Mouse (Mus musculus) CH12.LX (cell line): ENCODE measurements at regions not wholly inside any gene's neighbourhood (a gene's known extent, or its start where the extent isn't known, plus 50 kb on each side); places are given as distances from the start of the nearest gene placed in this dataset.

Source experiments
- DNase-seq: peaks from one replicate; pipeline ENCODE4 v3.0.0-alpha.2; 2013; ENCODE audit errors: extremely low read depth
- H3K27ac ChIP-seq: 2 replicates; pipeline ENCODE4 v1.5.1; 2012; ENCODE audit warnings: low read depth, mild to moderate bottlenecking, control low read depth, moderate library complexity; ENCODE audit not compliant: insufficient read depth
- H3K27me3 ChIP-seq: replicated peaks from 2 replicates; pipeline ENCODE3; 2012; ENCODE audit warnings: inconsistent platforms
- H3K36me3 ChIP-seq, 2 experiments: replicated peaks in 1 of 2; 2 replicates each; pipeline versions ENCODE3 to v1.6.1; 2012; ENCODE audit warnings: inconsistent platforms in 1 of 2, low read length in 1 of 2, mild to moderate bottlenecking in 1 of 2, mixed read lengths in 1 of 2, moderate library complexity in 1 of 2; ENCODE audit not compliant: control insufficient read depth in 1 of 2, insufficient read depth in 1 of 2
- H3K4me1 ChIP-seq, 2 experiments: 2 replicates each; pipeline ENCODE4 v1.6.1; 2012; ENCODE audit warnings: inconsistent platforms in 1 of 2, moderate library complexity in 1 of 2; ENCODE audit not compliant: insufficient read depth in 2 of 2, control insufficient read depth in 1 of 2
- H3K4me2 ChIP-seq: 2 replicates; pipeline ENCODE4 v1.6.1; 2012; ENCODE audit warnings: low read depth, mild to moderate bottlenecking, control low read depth; ENCODE audit not compliant: poor library complexity, insufficient read depth, severe bottlenecking
- H3K4me3 ChIP-seq, 3 experiments: fragments of 150-350 bp in 1 of 3; sonication (generic) in 1 of 3; replicated peaks in 1 of 3; 2 replicates each; pipeline versions ENCODE3 to v1.5.1; 2011 to 2012; ENCODE audit warnings: low read depth in 2 of 3, low read length in 2 of 3, mild to moderate bottlenecking in 2 of 3, moderate library complexity in 2 of 3, control low read depth in 1 of 3, improper control_type of control experiment in 1 of 3, inconsistent platforms in 1 of 3, mixed read lengths in 1 of 3; ENCODE audit not compliant: poor library complexity in 1 of 3
- H3K79me2 ChIP-seq: replicated peaks from 2 replicates; pipeline ENCODE4 v1.6.1; 2012; ENCODE audit warnings: mild to moderate bottlenecking, moderate library complexity; ENCODE audit not compliant: control insufficient read depth, poor library complexity, insufficient read depth, severe bottlenecking; ENCODE audit errors: extremely low read depth
- H3K9ac ChIP-seq: 2 replicates; pipeline ENCODE4 v1.6.1; 2012; ENCODE audit warnings: low read depth, mild to moderate bottlenecking, control low read depth, moderate library complexity; ENCODE audit not compliant: insufficient read depth
- H3K9me3 ChIP-seq: replicated peaks from 2 replicates; pipeline ENCODE3; 2012; ENCODE audit warnings: low read length, inconsistent platforms, mixed read lengths
- CHD1 ChIP-seq: IDR thresholded peaks from 2 replicates; pipeline ENCODE4 v1.6.1; 2012; ENCODE audit warnings: low read depth, low read length, improper control_type of control experiment, inconsistent platforms
- CTCF ChIP-seq, 2 experiments: IDR thresholded peaks in 1 of 2; conservative IDR thresholded peaks in 1 of 2; 2 replicates each; pipeline ENCODE4 v1.5.1; 2011 to 2012; ENCODE audit warnings: low read depth in 2 of 2, low read length in 2 of 2, improper control_type of control experiment in 1 of 2, inconsistent platforms in 1 of 2, mild to moderate bottlenecking in 1 of 2, moderate library complexity in 1 of 2
- ELF1 ChIP-seq: IDR thresholded peaks from 2 replicates; pipeline ENCODE4 v1.6.1; 2014; ENCODE audit warnings: low read depth, mild to moderate bottlenecking, inconsistent platforms, low read length, improper control_type of control experiment
- GABPA ChIP-seq: IDR thresholded peaks from 2 replicates; pipeline ENCODE4 v1.6.1; 2012; ENCODE audit warnings: low read depth, low read length, improper control_type of control experiment, inconsistent platforms; ENCODE audit not compliant: insufficient replicate concordance
- JUN ChIP-seq: IDR thresholded peaks from 2 replicates; pipeline ENCODE4 v1.6.1; 2011; ENCODE audit warnings: low read depth, mild to moderate bottlenecking, low read length, improper control_type of control experiment, moderate library complexity; ENCODE audit not compliant: insufficient read depth
- KAT2A ChIP-seq: IDR thresholded peaks from 2 replicates; pipeline ENCODE4 v1.6.1; 2012; ENCODE audit warnings: low read length, improper control_type of control experiment, inconsistent platforms; ENCODE audit not compliant: insufficient replicate concordance
- MAFK ChIP-seq: IDR thresholded peaks from 2 replicates; pipeline ENCODE4 v1.6.1; 2011; ENCODE audit warnings: low read length, improper control_type of control experiment; ENCODE audit not compliant: insufficient replicate concordance
- MAX ChIP-seq: IDR thresholded peaks from 2 replicates; pipeline ENCODE4 v1.6.1; 2011; ENCODE audit warnings: low read length, improper control_type of control experiment
- MEF2A ChIP-seq: IDR thresholded peaks from 2 replicates; pipeline ENCODE4 v1.6.1; 2014; ENCODE audit warnings: low read depth, mild to moderate bottlenecking, inconsistent platforms, low read length, improper control_type of control experiment, borderline replicate concordance
- NELFE ChIP-seq: IDR thresholded peaks from 2 replicates; pipeline ENCODE4 v1.6.1; 2011; ENCODE audit warnings: low read depth, low read length, improper control_type of control experiment
- NRF1 ChIP-seq: IDR thresholded peaks from 2 replicates; pipeline ENCODE4 v1.6.1; 2014; ENCODE audit warnings: low read depth, mild to moderate bottlenecking, inconsistent platforms, low read length, improper control_type of control experiment, moderate library complexity
- PAX5 ChIP-seq: IDR thresholded peaks from 2 replicates; pipeline ENCODE4 v1.6.1; 2012; ENCODE audit warnings: low read length, inconsistent platforms, mixed read lengths
- POLR2AphosphoS2 ChIP-seq: IDR thresholded peaks from 2 replicates; pipeline ENCODE4 v1.6.1; 2011; ENCODE audit warnings: low read depth, low read length, improper control_type of control experiment
- RAD21 ChIP-seq: IDR thresholded peaks from 2 replicates; pipeline ENCODE4 v1.6.1; 2011; ENCODE audit warnings: low read depth, mild to moderate bottlenecking, low read length, improper control_type of control experiment, moderate library complexity
- SMC3 ChIP-seq: IDR thresholded peaks from 2 replicates; pipeline ENCODE4 v1.6.1; 2011; ENCODE audit warnings: low read depth, low read length, improper control_type of control experiment
- TCF12 ChIP-seq: IDR thresholded peaks from 2 replicates; pipeline ENCODE4 v1.6.1; 2014; ENCODE audit warnings: low read depth, mild to moderate bottlenecking, inconsistent platforms, low read length, improper control_type of control experiment
- USF1 ChIP-seq: IDR thresholded peaks from 2 replicates; pipeline ENCODE4 v1.6.1; 2014; ENCODE audit warnings: low read depth, mild to moderate bottlenecking, inconsistent platforms, low read length, improper control_type of control experiment
- USF2 ChIP-seq: conservative IDR thresholded peaks from 2 replicates; pipeline ENCODE4 v1.6.1; 2011; ENCODE audit warnings: low read depth, low read length, improper control_type of control experiment
- ZC3H11A ChIP-seq: IDR thresholded peaks from 2 replicates; pipeline ENCODE4 v1.6.1; 2012; ENCODE audit warnings: low read depth, mild to moderate bottlenecking, inconsistent platforms, low read length, improper control_type of control experiment
- ZKSCAN1 ChIP-seq: IDR thresholded peaks from 2 replicates; pipeline ENCODE4 v1.6.1; 2012; ENCODE audit warnings: low read depth, inconsistent platforms, low read length, improper control_type of control experiment, borderline replicate concordance
- dilution Hi-C: fragments of 300-500 bp; cut with MboI; formaldehyde crosslinking; loops from 2 replicates; pipeline ENCODE4 v1.14.3; 2020; ENCODE audit warnings: low sequenced_read_pairs; ENCODE audit not compliant: extremely low pct_unique_long_range_greater_than_20kb, extremely low pct_ligation_motif_present
- in situ Hi-C: fragments of 300-500 bp; cut with MboI; formaldehyde crosslinking; loops from 3 replicates; pipeline ENCODE4 v1.14.3; 2019; ENCODE audit warnings: low sequenced_read_pairs, low pct_ligation_motif_present, low pct_unique_long_range_greater_than_20kb, mixed read lengths

DNA sequence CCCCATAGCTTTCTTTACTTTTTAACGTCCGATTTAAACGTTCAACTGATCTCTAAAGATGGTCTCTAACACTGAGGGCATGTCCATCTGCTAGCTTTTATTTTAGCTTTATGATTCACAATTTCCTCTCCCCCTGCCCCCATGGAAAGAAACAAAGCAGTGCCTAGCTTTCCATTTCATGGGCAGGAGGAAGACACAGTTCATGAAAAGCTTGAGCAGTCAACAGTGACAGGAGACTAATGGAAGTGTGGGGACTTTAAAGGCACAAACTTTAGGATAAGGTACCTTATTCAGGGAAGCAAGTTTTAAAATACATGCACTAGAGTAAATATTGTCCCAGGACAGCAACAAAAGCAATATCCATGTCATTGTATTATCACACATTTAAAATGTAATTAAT is 598.4 kb upstream of the Robo1 start:
- peaks cover 28% of the 10 kb centered on the region for H3K9me3 ChIP-seq
- no peaks in the 10 kb centered on the region for H3K4me1 ChIP-seq
- no peak overlapping the region for H3K27ac ChIP-seq
- no peak overlapping the region for H3K9ac ChIP-seq
- H3K36me3 ChIP-seq: no peaks in the 10 kb centered on the region
- in situ Hi-C loops: no loop called here
- dilution Hi-C loops: no loop called here
- H3K27me3 ChIP-seq: no peaks in the 10 kb centered on the region
- H3K4me2 ChIP-seq: no peak overlapping the region
- TF ChIP-seq USF1: no peak
- no peak for TF ChIP-seq ZC3H11A
- no peak for TF ChIP-seq GABPA
- TF ChIP-seq NELFE: no peak
- no peak for TF ChIP-seq POLR2AphosphoS2
- TF ChIP-seq MAFK: no peak
- TF ChIP-seq RAD21: no peak
- TF ChIP-seq MAX: no peak
- no peak for TF ChIP-seq SMC3
- TF ChIP-seq USF2: no peak
- DNase-seq: no peak
- H3K4me3 ChIP-seq: no peak overlapping the region
- no peaks in the 10 kb centered on the region for H3K79me2 ChIP-seq

DNA sequence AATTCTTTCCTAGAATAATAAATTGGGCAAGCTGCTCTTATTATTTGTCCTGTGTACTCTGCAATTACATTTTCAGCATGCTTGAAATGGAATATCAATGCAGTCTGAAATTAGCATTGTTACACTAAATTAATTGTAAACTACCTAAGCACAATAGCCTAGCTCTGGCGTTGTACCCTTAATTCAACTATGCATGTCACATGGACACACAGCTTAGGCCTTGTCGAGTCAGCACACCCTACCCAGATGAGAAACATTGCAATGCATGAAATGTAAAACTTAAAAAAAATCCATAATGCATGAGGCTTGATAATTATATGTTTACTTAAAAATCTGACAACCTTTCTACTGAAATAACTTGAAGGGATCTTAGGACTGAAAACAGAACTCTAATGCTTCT is 596.2 kb upstream of the Robo1 start:
- Histone ChIP-seq H3K27me3 (no peaks in the 10 kb centered on the region), H3K4me1 (no peaks in the 10 kb centered on the region), H3K79me2 (no peaks in the 10 kb centered on the region), H3K4me2 (no peak overlapping the region), H3K9ac (no peak overlapping the region), H3K4me3 (no peak overlapping the region), H3K9me3 (peaks cover 20% of the 10 kb centered on the region), H3K36me3 (no peaks in the 10 kb centered on the region), H3K27ac (no peak overlapping the region)
- in situ Hi-C loops (no loop called here), dilution Hi-C loops (no loop called here)
- TF ChIP-seq ELF1 (no peak), PAX5 (no peak), MEF2A (no peak), JUN (no peak), NRF1 (no peak), CHD1 (no peak), MAX (no peak), CTCF (conservative IDR thresholded peaks at IDR 0.05 in 1 of 2, IDR thresholded peaks at IDR 0.05 in 1 of 2; ENCODE audit: low read depth in 2 of 2, low read length in 2 of 2) (no peak), TCF12 (no peak), ZC3H11A (no peak), KAT2A (no peak), ZKSCAN1 (no peak)
- DNase-seq: no peak
